Mouse (Mus musculus) left cerebral cortex, postnatal 4 days (tissue): ENCODE results near the gene Rslcan18. TPM values are rescaled to one million over a fixed set of nuclear protein-coding genes. Genes with fewer than 3 reads are reported as not detected.
"Not testable (repeated sequence)": the region's sequence is repeated elsewhere in the genome, so short reads cannot be mapped to it uniquely, and the experiment has no call there.

ENCODE experiments used
- DNase-seq: peaks from one replicate; pipeline ENCODE4 v3.0.0-alpha.2; 2022
- intact Hi-C: fragments of 180-260 bp; cut with DNase I; formaldehyde crosslinking; loops from one replicate; pipeline ENCODE4 v1.15.1; 2025
- total RNA-seq, 2 experiments: library from RNA; stranded (reverse); gene quantifications; 2 replicates each; pipeline ENCODE4 v1.2.3; 2021

The Rslcan18 gene
- not detected for total RNA-seq

DNA sequence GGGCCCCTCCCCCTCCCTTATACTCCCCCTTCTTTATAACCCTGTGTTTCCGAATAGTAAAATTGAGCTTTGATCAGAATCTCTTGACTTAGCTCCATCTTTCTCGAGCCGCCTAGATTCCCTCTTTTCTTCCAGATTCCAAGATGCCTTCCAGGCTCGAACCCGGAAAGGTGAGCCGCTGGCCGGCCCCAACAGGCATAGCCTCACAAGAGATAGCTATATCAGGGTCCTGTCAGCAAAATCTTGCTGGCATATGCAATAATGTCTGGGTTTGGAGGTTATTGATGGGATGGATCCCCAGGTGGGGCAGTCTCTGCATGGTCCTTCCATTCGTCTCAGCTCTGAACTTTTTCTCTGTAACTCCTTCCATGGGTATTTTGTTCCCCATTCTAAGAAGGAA, at the start of gene Rslcan18:
TSS of gene Rslcan18 (minus strand) at position 101 of the 400 bp plus-strand sequence.
- intact Hi-C loops, DNase-seq: not testable (repeated sequence)

DNA sequence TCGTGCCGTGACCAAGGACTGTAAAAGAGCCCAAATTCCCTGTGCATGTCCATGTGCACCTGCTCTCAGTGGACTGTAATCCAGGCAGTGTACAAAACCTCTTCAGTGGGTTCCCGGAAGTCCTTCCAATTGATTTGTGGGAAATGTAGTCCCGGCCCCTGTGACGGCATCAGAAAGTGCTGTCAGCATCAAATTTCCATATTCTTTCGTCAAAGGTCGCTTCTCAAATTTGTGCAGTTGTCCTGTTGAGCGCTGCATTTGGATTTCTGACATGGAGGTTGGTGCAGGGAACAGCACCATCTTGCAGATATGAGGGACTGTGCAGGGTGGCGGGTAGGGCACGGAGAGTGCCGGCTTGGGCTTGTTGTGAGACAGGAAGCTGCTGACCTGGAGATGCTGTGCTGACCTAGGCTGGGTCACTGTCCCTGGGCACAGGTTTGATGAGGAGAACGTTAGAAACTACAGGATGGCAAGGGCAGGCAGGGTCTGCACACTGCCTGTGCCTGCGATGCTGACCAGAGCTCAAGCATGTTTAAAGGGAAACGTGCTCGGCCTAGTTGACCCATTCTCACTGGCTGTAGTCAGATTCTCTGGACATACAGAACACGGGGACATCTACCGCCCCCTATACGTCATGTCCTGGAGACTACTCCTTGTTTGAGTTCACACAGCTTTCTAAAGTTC, 12.1 kb upstream of the Rslcan18 start:
- intact Hi-C loops = loop anchor here (10.0 kb wide), 1 partner anchor 177 kb away; the partner anchor contains the start of gene Zfp457
- DNase-seq = peak; percentile 79

DNA sequence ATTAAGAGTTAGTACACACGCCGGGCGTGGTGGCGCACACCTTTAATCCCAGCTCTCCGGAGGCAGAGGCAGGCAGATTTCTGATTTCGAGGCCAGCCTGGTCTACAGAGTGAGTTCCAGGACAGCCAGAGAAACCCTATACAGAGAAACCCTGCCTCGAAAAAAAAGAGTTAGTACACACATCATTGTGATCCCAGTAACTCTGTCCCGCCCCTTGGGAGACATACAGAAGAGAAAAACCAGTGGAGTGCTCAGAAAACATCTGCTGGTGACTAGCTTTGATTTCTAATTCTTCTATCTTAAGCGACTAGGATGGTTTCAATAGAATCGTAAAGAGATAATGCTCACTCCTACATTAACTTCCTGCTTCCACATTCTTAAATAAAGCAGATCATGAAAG, 11.4 kb upstream of the Rslcan18 start:
- intact Hi-C loops = loop anchor here (10.0 kb wide), 1 partner anchor 177 kb away; the partner anchor contains the start of gene Zfp457
- DNase-seq = not testable (repeated sequence)

DNA sequence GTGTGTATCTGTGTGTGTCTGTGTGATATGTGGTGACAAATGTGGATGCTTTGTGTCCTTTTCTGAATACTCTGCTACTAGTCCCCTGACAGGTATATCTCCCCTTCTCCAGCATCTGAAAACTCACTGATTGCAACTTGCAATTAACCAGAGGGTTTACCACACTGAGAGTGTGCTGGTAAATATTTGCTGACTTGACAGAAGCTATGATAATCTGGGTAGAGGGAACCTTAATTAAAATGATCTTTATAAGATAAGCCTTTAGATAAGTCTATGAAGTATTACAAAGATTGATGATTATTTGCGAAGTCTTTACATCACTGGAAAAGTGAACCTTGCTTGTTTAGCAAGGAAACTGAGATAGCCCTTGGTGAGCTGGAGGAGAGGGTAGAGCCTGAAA, 8.4 kb upstream of the Rslcan18 start:
- intact Hi-C loops = loop anchor here (10.0 kb wide), 1 partner anchor 180 kb away; the partner anchor contains the start of gene Zfp457
- DNase-seq = no peak

DNA sequence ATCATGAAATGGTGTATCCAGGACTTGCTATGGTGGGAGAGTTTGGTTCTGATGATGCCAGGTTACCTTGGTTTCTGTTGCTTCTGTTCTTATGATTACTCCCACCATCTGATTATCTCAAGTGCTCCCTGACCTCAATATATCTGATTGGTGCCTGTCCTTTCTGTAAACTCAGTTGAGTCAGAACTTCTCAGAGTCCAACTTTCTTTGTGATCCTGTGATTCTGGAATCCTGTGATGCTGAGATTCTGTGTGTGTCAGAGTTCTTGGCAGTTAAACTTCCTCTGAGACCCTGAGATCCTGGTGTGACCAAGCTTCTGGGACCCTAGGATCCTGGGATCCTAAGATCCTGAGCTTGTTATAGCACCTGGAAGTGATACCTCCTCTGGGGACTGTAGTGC, 5.3 kb upstream of the Rslcan18 start, which contains the start of gene Zfp759:
TSS of gene Zfp759 (plus strand) at position 301 of the 400 bp plus-strand sequence.
- DNase-seq = not testable (repeated sequence)
- intact Hi-C loops = loop anchor here (10.0 kb wide), 1 partner anchor 183 kb away; the partner anchor contains the start of gene Zfp457

DNA sequence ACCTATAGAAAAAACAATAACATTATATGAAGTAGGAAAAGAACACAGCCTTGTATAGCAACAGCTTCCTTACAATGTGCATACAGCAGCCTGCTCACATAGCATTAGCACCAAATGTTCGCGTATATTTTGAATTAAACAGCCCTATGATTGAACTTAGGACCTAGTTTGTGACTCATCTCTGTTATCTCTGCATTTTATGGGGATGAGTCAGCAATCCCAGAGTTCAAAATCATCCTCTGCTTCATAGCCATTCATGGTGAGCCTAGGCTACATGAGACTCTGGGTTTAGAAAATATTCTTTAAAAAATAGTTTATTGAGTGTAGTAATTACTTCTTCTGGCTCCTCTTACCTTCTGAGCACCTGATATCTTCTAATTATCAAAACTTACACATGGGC, 2.8 kb downstream of the Rslcan18 start:
- DNase-seq = no peak
- intact Hi-C loops = loop anchor here (5.0 kb wide), 1 partner anchor 1454 kb away; no protein-coding TSS in a partner anchor

DNA sequence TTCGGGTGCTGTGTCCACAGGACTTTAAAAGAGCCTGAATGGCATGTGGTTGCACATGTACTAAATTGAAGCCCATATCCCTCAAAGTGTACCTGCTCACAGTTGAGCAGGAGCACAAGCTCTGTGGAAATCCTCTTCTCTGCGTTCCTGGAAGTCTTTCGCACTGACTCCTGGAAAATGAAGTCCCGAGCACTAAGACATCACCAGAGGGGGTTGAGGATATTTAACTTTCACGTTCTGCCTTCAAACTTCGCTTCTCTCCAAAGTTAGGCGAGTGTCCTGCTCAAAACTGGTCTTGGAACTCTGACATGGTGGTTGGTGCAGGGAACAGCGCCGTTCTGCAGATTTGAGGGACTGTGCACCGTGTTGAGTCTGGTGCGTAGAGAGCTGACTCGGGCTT, 4.0 kb downstream of the Rslcan18 start:
- intact Hi-C loops = loop anchor here (5.0 kb wide), 1 partner anchor 1455 kb away; no protein-coding TSS in a partner anchor
- no peak for DNase-seq

DNA sequence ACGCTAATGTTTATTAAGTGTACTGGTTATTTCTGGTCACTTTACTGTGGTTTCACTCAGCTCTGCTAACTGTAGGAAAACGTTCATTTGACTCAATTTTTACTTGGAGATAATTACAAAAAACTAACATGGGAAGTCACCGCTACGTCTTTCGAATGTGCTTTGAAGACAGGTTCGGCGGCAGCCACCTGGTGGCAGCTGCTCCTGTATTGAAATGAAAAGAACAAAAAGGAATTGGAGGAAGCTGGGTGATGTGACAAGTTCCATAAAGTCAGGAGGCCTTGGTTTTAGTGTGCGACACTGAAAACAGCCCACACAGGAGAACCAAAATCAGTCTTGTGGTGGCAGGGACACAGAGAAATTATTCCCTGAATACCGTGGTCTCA, 7.2 kb downstream of the Rslcan18 start:
- DNase-seq = peak; percentile 31

DNA sequence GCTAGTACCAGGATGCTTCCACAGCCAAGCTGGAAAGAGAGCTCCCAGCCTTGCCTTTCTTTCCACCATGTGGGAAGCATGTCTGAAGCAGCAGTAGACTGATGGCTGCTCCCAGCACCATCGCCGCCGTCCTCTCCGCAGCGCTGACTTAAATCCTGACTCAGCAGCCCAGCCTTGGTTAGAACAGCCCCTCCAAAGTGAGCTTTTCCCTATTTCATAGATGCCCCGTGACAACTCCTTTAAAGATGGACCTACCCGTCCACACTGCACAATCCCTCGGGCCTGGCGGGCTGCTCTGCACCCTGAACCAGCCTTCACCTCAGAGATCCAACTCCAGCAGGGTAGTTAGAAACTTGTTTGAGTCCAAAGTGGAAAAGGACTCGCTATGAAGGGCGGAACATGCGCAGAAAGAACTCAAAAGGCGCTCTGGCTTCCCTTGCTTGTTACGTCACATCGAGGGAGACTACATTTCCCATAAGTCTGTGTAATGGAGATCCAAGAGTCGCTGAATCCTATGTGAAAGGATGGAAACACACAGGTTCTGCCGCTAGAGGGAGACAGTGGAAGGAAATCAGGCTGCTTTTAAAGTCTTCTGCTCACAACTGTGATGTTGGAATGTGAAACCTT, 7.8 kb downstream of the Rslcan18 start, which contains the start of gene Gm28557:
TSS of gene Gm28557 (minus strand) at position 411 of the 627 bp plus-strand sequence.
- intact Hi-C loops = no loop called here

More for the DNA sequence above, 7.2 kb downstream of the Rslcan18 start:
- intact Hi-C loops = no loop called here

DNA sequence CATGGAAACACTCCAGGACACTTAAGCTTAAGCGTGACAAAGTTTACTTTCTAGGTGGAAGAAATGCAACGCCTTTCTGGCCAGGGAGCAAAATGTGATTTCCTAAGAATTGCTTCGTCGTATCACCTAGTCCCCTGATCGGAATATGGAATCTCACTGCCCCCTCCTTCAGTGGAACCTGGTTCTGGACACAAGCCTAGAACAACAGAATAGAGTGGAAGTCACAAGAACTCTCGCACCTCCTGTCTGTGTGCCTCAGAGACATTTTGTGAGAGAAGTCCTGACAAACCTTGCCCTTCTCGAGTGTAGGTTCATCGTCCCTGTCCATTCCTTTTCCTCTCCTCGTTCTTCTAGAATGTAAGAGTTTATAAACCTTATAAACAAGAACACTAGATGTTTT, 8.4 kb downstream of the Rslcan18 start:
- DNase-seq = no peak
- intact Hi-C loops = no loop called here

More for the DNA sequence above, 7.8 kb downstream of the Rslcan18 start, which contains the start of gene Gm28557:
- peak; percentile 86 for DNase-seq

DNA sequence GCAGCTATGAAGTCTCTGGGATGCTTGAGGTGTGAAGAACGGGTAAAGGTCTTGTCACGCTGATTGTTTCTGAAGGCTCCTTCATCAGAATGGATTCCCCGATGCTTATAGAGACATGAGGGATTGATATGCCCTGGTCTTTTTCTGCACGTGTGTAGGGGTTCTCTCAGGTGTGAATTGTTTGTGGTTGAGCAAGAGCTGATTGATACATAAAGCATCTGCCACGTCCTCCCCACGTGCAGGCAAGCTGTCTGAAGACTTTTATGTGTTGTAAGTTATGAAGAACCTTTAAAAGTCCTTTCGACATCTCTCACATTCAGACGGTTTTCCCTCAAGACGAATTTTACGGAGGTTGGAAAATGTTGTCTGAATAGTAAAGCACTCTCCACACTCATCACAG, 18.2 kb downstream of the Rslcan18 start, which contains the start of gene Zfp708:
TSS of gene Zfp708 (minus strand) at position 101 of the 400 bp plus-strand sequence.
- intact Hi-C loops = no loop called here
- DNase-seq = no peak

DNA sequence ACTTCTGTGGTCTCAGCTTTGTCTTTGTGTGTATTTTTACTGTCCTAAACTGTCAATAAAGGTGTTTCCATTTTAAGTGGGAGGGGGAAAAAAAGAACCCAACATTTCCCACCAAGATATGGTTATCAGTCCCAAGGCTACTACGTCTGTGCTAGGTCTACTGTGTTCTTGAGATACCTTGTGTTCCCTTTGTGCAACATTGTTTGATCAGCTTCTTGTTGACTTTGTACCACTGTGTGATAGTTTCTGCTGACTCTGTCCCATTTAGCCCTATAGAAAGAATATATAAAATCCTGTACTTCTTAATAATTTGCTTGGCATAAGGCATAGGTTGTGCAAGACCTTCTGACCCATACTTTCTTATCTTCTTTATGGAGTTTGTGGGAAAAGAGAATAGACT, 25.9 kb downstream of the Rslcan18 start:
- intact Hi-C loops = no loop called here
- no peak for DNase-seq

DNA sequence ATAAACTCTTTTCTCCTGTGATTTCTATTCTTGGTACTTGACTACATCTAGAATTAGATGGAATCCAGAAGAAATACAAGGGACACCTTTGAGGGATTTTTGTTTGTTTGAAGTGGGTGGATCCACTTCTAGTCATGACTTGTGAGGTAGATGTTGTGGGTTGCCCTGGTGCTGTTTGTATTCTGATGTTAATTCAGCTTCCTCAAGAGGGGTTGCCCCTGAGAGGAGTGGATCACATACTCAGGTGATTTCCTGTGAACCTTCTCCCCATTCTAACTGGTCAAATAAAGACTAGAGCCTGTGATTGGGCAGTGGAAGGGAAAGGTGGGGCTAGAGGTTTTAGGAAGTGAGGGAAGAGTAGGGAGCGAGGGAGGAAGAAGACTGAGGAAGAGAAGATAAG, 34.1 kb downstream of the Rslcan18 start:
- intact Hi-C loops = no loop called here
- DNase-seq = no peak

DNA sequence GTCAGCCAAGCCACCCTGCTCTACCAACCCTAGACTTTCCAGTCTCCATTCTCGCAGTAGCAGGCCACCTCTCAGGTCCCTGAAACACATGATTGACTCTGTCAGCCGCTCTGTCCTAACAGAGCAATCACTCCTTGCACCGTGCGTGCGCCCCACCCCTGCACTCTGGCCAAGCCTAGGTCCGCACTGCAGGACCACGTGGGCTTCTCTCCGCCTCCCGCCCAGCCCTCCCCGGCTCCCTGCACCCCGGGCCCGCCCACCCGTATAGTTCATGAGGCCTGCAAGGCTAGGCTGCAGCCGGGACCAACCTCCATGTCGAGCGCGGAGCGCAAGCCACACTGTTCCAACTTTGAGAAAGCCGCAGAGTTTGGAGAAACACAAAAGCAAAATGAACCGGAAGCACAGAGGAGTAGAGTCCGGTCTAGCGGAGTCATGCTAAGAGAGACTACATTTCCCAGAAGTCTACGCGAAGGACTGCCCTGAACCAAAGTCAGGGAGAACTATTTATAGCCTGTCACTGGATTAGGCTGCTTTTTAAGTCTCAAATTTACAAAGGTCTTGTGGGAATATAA, 34.8 kb downstream of the Rslcan18 start:
- intact Hi-C loops = no loop called here
- peak; percentile 65 for DNase-seq

DNA sequence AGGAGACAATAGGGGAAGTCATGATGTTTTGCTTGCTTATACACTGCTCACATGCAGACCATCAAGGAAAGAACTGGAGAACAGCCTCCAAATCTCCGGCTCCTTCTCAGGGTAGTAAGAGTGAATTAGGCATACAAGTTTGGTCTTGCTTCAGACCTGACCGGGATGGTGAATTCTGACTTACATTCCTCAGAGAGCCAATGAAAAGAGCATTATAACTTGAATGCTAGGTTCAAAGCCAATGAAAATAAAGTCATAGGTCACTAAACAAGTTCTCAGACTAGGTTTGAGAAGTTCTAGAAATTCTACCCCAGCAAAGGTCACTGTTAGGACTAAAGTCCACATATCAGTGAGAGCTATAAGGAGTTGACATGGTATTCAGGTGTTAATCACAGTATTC, 38.8 kb downstream of the Rslcan18 start:
- intact Hi-C loops = no loop called here
- no peak for DNase-seq

DNA sequence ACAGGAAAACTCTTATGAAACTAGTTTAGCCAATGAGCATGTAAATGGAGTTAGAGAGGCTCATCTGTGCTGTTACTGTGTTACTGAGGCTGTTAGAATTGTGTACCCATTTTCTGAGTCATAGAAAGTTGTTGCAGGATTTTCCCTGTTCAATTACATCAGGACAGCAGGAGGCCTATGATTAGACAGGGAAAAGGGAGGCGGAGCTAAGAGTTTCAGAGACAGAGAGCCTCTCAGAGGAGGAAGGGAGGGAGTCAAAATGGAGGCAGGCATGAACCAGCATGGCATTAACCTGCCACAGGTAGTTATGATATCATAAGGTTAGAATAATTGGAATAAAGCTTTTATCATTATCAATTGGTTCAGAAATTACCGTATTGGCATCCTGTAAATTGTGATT, 43.3 kb downstream of the Rslcan18 start:
- intact Hi-C loops = no loop called here
- no peak for DNase-seq

DNA sequence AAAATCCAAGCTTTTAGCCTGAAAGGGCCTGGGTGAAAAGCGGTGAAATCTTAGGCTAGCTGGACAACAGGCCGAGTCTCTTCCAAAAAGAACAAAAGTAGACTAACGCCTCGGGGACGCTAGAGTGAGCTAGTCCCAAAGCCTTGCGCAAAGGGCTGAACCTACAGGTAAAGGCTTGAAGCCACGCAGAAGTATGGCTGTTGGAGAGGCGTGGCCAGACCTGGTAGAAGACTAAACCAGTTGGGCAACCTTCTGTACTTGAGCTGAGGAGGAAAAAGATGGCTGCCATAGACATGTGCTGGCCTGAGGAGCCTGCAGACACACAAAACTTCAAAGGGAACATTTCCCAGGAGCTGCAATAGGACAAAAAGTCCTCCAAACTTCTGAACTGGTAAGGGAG, 50.7 kb downstream of the Rslcan18 start:
- DNase-seq = no peak
- intact Hi-C loops = no loop called here

DNA sequence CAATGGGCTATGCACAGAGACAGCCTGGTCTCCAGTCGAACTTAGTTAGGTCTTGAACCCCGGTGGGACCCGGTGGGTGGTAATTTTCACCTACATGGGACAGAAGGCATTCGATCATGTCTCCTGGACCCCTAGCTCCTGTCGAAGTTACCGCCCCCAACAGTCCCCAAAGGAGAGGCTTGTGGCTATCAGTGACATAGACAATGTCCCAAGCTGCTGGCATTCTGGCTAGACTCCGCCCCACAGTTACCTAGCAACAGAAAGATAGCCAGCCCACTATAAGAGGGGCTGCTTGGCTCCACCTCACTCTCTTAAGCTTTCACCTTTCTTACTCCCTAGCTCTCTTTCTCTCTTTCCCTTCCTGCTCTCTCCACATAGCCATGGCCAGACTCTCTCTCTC, 53.6 kb downstream of the Rslcan18 start:
- intact Hi-C loops = no loop called here
- DNase-seq = no peak

DNA sequence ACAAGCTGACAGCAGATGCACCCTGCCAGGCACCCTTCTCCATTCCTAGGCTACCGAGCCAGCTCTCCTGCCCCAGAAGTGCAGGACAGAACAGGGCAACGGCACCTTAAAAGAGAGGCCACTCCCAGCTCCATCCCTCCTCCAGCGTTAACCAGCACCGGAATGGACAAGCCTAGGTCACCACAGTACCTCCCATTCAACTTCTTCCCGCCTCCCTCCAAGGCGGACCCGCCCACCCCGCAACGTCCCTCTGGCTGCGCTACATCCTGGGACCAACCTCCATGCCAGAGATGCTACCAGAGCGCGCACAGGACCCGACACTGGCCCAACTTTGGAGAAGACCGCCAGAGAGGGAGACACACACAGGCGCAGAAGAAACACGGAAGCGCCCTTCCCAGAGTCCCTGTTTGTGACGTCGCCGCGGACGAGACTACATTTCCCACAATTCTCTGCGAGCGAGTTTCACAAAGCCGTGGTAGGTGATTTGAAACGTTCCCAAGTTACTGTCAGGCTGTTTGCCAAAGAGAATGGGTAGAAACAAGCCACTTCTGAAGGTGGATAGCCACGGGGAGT, 55.2 kb downstream of the Rslcan18 start, which contains the start of gene Zfp712:
TSS of gene Zfp712 (minus strand) at position 385 of the 573 bp plus-strand sequence.
- intact Hi-C loops = no loop called here
- DNase-seq = peak; percentile 88

DNA sequence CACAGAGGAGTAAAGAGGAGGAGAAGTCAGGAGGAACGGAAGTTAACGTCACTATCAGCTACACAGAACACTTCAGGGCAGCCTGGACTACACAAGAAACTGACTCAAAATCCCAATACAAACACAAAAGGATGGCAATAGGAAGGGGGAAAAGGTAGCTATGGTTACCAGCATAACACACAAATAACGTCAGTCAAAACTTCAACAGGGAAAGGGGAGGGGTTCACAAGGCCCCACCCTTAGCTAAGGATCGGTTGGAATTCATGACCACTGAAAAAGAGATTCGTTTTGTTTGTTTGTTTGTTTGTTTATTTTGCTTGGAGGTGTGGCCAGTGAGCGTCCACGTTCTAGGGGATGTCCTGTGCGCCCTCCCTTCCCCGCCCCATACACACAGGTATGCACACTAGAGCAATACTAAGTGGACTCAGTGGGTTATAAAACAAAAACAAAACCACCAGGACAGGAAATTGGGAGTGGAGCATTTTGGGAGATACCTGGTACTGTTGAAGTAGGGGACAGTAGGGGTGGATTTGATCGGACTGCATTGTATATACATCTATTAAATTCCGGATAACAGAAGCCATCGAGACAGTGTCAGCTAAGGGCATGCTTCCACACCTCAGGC, 55.8 kb downstream of the Rslcan18 start:
- DNase-seq = no peak
- intact Hi-C loops = no loop called here
